Mouse (Mus musculus) cerebellum, adult 18-20 months (tissue): ENCODE results near the gene Mertk.

ENCODE experiments used
- DNase-seq, 2 experiments: peaks; one replicate each; pipeline ENCODE4 v3.0.0; 2021

Gene Mertk

DNA sequence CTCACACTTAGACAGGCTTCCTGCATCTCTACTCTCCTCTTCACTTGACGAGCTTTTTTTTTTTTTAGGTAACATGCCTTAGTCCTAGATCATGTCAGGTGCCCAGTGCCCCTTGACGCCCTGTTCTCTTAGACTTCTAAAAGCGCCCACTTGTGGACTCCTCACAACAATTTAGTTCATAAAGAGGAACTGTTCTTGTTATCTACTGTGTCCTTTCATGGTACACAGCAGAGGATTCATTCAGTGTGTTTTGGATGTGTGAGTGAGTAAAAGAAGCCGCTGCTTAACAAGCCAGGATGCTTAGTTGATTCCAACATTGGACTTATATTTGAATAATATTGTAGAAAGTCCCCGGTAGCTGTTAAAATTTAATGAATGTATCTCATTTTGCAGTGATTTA is 125.1 kb downstream of the Mertk start:
- DNase-seq: no peak

DNA sequence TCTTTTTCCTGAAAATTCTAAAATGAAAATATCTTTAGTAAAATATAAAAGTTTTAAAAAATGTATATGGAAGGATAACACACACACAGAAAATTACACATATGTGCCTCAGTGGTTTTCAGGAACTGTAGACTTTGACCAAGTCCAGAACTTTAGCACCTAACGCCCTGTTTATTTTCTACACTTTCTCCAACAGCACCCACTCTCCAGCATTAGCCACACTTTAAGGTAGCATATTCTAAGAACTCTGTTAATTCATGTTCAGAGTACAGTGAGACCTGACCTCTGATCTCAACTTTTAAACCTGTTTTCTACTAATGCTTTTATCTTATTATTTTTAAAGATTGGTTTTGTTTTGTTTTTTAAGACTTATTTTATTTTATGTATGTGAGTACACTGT is 129.0 kb downstream of the Mertk start:
- DNase-seq: no peak

DNA sequence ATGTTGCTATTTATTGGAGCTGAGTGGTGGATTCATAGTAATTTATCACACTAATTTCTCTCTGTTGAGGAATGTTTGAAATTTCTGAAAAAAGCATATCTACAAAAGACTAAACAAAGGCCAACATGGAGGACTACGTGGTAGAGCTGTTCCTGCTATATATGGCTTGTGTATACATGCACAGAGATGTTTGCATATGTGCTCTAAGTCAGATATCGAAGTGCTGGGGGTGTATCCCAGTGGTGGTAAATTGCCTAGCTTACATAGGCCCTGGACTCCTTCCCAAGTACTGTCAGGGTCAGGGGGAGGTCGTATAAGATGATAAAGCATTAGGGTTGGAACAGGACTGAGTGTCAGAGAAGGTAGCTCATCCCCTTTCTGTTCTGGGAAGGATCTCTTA is 133.9 kb downstream of the Mertk start:
- DNase-seq: no peak

DNA sequence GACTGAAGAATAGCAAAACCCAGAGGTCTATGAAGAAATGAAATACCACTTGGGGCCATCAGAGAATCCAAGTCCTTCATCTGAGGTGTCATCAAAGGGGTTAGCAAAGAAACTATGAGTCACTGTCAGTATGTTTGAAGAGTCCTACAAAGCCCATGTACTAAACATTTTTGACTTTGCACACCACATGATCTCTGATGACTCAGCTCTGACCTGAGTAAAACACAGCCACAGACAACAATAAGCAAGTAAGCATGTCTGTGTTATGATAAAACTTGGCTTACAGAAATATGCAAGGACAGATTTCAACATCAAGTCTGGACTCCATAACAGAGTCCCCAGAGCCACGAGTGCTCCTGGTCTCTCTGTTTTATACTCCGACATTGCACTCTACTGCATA is 134.3 kb downstream of the Mertk start:
- DNase-seq: no peak

DNA sequence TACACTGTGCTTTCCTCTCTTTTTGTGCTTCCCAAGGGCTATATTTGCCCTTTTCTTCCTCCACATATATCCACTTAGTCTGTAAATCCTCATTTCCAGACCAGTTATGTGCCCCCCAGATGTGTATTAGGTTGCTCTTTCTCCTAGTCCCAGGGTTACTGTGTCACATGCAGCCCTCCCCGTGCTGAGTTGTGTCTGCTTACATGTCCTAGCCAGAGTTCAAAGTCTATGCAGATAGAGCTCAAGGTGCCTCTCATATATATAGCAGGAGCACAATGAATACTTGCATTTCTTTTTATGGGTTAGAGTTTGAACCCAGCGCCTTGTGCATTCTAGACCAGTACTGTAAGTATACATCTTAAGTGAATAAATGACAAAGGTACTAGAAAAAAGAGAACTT is 134.7 kb downstream of the Mertk start:
- DNase-seq: no peak

DNA sequence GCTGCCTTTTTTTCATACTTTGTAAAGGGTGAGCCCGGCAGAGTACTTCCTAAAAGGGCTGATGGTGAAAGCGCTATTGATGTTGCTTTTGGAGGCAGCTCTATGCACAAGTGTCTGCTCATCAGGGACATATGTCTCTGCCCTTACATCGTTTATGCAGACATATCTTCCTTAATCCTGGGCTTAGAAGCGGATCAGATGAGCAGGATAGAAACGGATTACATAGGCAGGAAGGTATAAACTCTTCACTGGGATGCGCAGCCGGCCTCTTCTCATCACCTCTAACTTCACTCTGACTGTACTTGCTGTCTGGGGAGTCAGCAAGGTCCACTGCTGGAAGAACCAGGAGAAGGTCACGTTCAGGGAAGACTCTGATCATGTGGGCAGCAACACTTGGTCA is 138.8 kb downstream of the Mertk start:
- DNase-seq: no peak

DNA sequence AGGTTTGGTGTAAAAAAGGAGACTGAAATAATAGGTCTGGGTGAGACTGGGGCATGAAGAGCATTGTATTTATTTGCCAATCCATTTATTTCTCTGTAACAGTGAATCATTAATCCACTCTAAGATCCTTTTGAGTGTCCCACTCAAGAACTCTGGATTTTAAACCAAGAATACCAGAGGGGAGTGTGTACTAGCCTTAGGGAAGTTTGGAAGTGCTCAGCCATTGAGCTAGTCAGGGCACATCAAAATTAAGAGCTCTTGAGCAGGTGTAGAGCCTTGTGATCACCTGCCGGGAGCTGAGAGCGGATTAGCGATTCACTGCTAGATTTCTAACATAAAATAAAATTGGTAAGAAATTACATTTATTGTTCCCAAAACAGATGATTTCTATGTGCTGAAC is 139.9 kb downstream of the Mertk start:
- DNase-seq: no peak

DNA sequence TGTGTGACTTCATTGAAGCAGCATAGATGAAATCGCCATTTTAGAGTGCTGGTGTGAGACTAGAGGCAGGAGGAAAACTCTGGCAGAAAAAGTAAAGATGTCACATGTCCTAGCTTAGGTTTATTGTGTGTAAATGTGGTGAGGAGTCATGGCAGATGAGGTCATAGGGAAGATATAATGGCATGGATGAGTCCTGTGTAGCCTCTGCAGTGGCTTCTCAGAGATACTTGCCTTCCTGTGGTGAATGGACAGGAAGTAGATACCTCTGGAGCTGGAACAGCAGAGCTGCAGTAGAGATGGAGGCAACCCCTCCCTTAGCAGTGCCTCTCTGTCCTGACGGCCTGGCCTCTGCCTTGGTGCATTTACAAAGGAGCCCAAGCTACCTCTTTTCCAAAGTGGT is 140.7 kb downstream of the Mertk start:
- DNase-seq: no peak

DNA sequence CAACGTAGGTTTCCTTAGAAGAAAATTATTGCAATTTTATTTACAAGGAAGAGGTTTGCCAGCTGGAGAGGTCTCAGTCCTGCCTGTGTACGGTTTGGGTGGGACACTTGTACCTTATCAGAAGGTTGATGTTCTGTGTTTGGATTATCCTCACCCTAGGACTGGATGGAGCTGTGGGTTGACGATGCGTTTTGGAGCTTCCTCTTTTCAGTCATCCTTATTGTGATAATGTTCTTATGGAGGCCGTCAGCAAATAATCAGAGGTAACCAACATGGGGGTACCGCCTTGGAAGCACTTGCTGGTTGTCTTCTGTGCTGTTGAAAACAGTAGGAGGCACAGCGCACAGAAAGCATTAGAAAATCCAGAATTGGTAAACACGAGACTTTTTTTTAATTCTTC is 143.7 kb downstream of the Mertk start:
- no peak for DNase-seq

DNA sequence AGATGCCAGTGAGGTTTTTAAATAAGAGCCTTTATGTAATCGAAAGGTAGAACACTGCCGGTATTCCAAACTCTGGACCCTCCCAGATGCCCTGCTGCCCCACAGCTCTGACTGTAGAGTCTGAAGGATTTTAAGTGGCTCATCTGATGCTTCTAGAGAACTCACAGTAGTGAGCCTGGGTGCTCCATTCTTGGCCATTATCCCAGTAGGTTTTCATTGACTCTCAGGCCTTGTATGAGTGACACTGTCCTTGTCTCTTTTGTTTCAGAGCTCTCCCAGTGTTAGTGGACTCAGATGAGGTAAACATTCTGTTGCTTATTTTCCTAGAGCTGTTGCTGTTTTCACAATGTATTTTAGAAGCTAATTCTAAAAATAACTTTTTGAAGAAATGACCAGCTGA is 151.3 kb downstream of the Mertk start:
- DNase-seq: no peak
